ENCODE assay signal across 8 mouse cellular contexts in genomic region chr16:13446971-13447283, GRCm38 (mm10).
A peak's percentile ranks its signal among the peaks of the same experiment; 100 is the strongest.
DNase-seq lines count a peak whose midpoint lies in the region; ATAC-seq and TF ChIP-seq lines count a peak whose summit lies in the region.

No protein-coding gene starts in this region.

- peak overlapping the region; percentile 97 for H3K4me3 ChIP-seq in gastrocnemius, adult 2 months
- peak overlapping the region; percentile 74 to 82 for H3K4me3 ChIP-seq in ES-E14 (ENCODE audit: insufficient read depth in 1 of 2, low read depth in 1 of 2, low read length in 2 of 2, poor library complexity in 1 of 2, severe bottlenecking in 1 of 2)
- peak overlapping the region; percentile 80 for H3K4me3 ChIP-seq in heart, postnatal 0 days (ENCODE audit: low read depth, low read length)
- H3K4me3 ChIP-seq in midbrain, embryonic 10.5 days: peak overlapping the region; percentile 90

- peak overlapping the region; percentile 66 for H3K27ac ChIP-seq in gastrocnemius, adult 2 months
- no peak overlapping the region for H3K27ac ChIP-seq in ES-E14 (ENCODE audit: insufficient read depth, low read depth, low read length, poor library complexity, severe bottlenecking)
- peak overlapping the region; percentile 13; the same call in 1 of the 2 replicates for H3K27ac ChIP-seq in heart, postnatal 0 days (ENCODE audit: low read depth)
- peak overlapping the region; percentile 86 for H3K27ac ChIP-seq in midbrain, embryonic 10.5 days (replicated peaks)

- in situ Hi-C loops in ES-E14 (cut with MboI; ENCODE audit: low sequenced_read_pairs in 2 of 2, unreplicated experiment in 2 of 2): no loop called here

- H3K36me3 ChIP-seq in ES-E14 (ENCODE audit: control insufficient read depth, insufficient read depth, low read length, poor library complexity, severe bottlenecking): no peaks in the 10 kb centered on the region
- no peaks in the 10 kb centered on the region for H3K36me3 ChIP-seq in heart, postnatal 0 days (replicated peaks; ENCODE audit: control insufficient read depth, insufficient read depth, low read length)
- H3K36me3 ChIP-seq in midbrain, embryonic 10.5 days: no peaks in the 10 kb centered on the region

- no peak for DNase-seq in gastrocnemius, adult 2 months
- no peak for DNase-seq in gastrocnemius, postnatal 36 days
- DNase-seq in ES-E14 (ENCODE audit: low read depth, low spot score): no peak
- no peak for DNase-seq in heart, postnatal 0 days (ENCODE audit: low spot score)
- DNase-seq in midbrain, embryonic 10.5 days (ENCODE audit: low spot score): no peak
- DNase-seq in T-cell, adult 2 months (ENCODE audit: low spot score): no peak
- DNase-seq in thymus, postnatal 10 days (ENCODE audit: low spot score in 2 of 2): no peak
- DNase-seq in thymus, adult 18-20 months: no peak

- peak overlapping the region; percentile 3; the same call in 1 of the 2 replicates for H3K9ac ChIP-seq in ES-E14 (ENCODE audit: insufficient read depth, low read depth, low read length, poor library complexity, severe bottlenecking)
- peak overlapping the region; percentile 70 for H3K9ac ChIP-seq in heart, postnatal 0 days (replicated peaks; ENCODE audit: low read depth, low read length)

- intact Hi-C loops in gastrocnemius, adult 2 months (cut with DNase I): loop anchor here (2.0 to 5.0 kb wide), 2 partner anchors 85 to 136 kb away; no protein-coding TSS in a partner anchor
- intact Hi-C loops in gastrocnemius, postnatal 36 days (cut with DNase I): loop anchor here (5.0 kb wide), 2 partner anchors 85 to 135 kb away; no protein-coding TSS in a partner anchor

- H3K4me2 ChIP-seq in heart, postnatal 0 days (ENCODE audit: low read depth, low read length): peak overlapping the region; percentile 98

- ATAC-seq in heart, postnatal 0 days (ENCODE audit: insufficient read depth, low read depth): peak; percentile 20; the same call in 1 of the 2 replicates

- H3K27me3 ChIP-seq in heart, postnatal 0 days (ENCODE audit: control insufficient read depth, insufficient read depth, low read length): no peaks in the 10 kb centered on the region
- H3K27me3 ChIP-seq in midbrain, embryonic 10.5 days (ENCODE audit: low read depth, poor library complexity, severe bottlenecking): peaks cover 80% of the 10 kb centered on the region

- TF ChIP-seq EP300 in heart, postnatal 0 days (IDR thresholded peaks at IDR 0.05; ENCODE audit: low read depth): no peak

- no peak for TF ChIP-seq CTCF in gastrocnemius, adult 2 months (IDR thresholded peaks at IDR 0.05)
- TF ChIP-seq CTCF in heart, postnatal 0 days (IDR thresholded peaks at IDR 0.05; ENCODE audit: low read depth): no peak

- peaks cover 0 to 9% of the 10 kb centered on the region in 2 experiments; a peak in 2 of 4 replicates for H3K4me1 ChIP-seq in ES-E14 (ENCODE audit: control insufficient read depth in 2 of 2, insufficient read depth in 2 of 2, low read length in 2 of 2, poor library complexity in 1 of 2)
- H3K4me1 ChIP-seq in heart, postnatal 0 days (ENCODE audit: control insufficient read depth, insufficient read depth): peaks cover 6% of the 10 kb centered on the region; the same call in 1 of the 2 replicates
- peaks cover 55% of the 10 kb centered on the region for H3K4me1 ChIP-seq in midbrain, embryonic 10.5 days

- H3K9me3 ChIP-seq in ES-E14 (ENCODE audit: control insufficient read depth, insufficient read depth, low read depth, low read length): no peaks in the 10 kb centered on the region
- no peaks in the 10 kb centered on the region for H3K9me3 ChIP-seq in heart, postnatal 0 days (replicated peaks; ENCODE audit: control insufficient read depth, low read length)
- H3K9me3 ChIP-seq in midbrain, embryonic 10.5 days (replicated peaks): no peaks in the 10 kb centered on the region

- 0% methylated on average over 10 of the region's 11 CpGs for WGBS in heart, postnatal 0 days
- WGBS in midbrain, embryonic 10.5 days: 1% methylated on average over 11 of the region's 11 CpGs

TF ChIP-seq in ES-E14, 5 proteins besides CTCF, POLR2A, EP300 and RAD21:
- TF ChIP-seq MAFK (IDR thresholded peaks at IDR 0.05; ENCODE audit: insufficient read depth, low read depth, low read length) (no peak), CHD2 (IDR thresholded peaks at IDR 0.05; ENCODE audit: low read depth, low read length) (no peak), ZNF384 (IDR thresholded peaks at IDR 0.05; ENCODE audit: low read depth, low read length) (no peak), HCFC1 (IDR thresholded peaks at IDR 0.05; ENCODE audit: borderline replicate concordance, insufficient read depth, low read length) (no peak), ZC3H11A (IDR thresholded peaks at IDR 0.05; ENCODE audit: borderline replicate concordance, low read depth, low read length) (no peak)
